Mouse (Mus musculus): ENCODE data around the gene Fbxo3.
"Not testable (repeated sequence)": the region's sequence is repeated elsewhere in the genome, so short reads cannot be mapped to it uniquely, and the experiment has no call there.

The Fbxo3 gene

DNA sequence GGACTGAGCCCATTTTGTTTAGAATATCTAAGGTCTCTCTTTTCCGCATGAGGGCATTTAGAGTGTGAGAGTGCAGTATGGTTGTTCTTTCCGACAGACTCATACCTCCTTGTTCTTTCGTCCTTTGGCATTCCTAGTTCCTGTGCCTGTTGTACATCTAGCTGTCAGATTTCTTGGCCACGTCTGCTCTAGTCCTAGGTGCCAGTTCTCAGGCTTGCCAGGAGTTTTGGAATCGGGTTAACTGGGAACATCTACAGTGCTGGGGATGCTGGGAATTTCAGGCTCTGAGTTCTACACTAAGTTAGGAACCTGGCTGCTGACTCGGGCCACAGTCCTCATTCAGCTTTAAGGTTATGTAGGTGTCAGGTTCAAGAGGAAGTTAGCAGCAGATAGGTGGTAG is 8.1 kb downstream of the Fbxo3 start:
- peak in 1 of 2 experiments; percentile 32 for DNase-seq (ENCODE audit: inconsistent age in 2 of 2, low spot score in 1 of 2)

DNA sequence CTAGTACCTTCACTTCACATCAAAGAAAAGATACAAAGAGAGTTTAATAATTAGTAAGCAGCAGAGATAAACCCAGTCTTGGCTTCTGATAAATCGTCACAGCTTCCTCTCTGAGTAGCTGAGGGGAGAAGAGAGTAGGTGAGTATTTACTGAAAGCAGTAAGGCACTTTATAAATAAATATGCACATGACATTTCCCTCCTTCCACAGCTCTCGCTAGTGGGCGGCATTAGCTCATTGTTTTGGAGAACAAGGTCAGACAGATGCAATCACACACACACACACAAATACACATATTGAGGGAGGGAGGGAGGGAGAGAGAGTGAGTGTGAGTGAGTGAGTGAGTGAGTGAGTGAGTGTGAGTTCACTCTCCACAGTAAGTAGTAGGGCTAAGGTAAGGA is 8.8 kb downstream of the Fbxo3 start:
- DNase-seq (ENCODE audit: inconsistent age in 2 of 2, low spot score in 1 of 2), result peak in 1 of 2 experiments; percentile 48

DNA sequence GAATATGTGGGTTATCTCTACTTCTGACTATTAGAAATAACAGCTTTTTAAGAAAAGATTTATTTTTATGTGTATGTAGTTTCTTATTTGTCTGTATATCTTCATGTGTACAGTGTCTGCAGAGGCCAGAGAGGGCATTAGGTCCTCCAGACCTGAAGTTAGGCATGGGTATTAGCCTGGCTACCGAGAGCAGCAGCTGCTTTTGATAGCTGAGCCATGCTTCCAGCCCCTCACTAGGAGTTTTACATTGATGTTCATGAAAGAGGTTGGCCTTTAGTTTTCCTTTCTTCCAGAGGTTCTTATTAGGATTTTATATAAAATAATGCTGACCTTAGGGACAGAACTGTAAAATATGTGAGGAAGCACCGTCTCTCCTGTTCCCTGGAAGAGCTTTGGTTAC is 10.7 kb downstream of the Fbxo3 start:
- no peak for DNase-seq (ENCODE audit: inconsistent age in 2 of 2, low spot score in 1 of 2)

DNA sequence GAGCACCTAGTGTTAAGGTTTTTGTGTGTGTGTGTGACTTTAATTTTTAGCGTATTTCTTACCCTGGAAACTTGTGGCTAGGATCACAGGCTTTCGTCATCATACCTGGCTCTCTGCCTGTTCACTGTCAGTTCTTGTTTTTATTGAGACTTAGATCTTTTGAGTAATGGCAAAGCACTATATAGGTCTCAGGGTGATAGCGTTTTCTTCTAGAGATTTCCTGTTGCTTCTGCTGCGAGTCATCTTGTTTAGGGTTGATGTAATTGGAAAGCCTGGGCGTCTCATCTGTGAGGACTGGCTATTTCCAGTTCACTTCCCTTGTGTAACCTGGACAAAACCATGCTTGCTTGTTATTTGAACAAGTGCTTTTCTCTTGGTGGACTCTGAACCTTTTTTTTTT is 14.1 kb downstream of the Fbxo3 start:
- peak; percentile 55 to 85 for DNase-seq (ENCODE audit: inconsistent age in 2 of 2, low spot score in 1 of 2)

DNA sequence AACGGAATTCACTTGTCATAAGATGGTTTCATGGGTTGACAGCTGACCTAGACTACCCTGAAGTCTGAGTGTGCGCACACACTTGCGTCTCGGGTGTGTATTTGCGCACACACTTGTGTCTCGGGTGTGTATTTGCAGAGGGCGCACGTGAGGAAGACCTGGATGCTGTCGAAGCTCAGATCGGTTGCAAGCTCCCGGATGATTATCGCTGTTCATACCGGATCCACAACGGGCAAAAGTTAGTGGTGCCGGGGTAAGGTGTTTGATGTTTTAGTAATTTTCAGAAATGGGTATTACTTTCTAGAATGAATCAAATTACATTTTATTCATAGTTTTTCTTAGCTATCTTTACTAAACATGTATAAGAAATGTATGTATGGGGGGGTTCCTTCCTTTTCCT is 15.2 kb downstream of the Fbxo3 start:
- no peak for DNase-seq (ENCODE audit: inconsistent age in 2 of 2, low spot score in 1 of 2)

DNA sequence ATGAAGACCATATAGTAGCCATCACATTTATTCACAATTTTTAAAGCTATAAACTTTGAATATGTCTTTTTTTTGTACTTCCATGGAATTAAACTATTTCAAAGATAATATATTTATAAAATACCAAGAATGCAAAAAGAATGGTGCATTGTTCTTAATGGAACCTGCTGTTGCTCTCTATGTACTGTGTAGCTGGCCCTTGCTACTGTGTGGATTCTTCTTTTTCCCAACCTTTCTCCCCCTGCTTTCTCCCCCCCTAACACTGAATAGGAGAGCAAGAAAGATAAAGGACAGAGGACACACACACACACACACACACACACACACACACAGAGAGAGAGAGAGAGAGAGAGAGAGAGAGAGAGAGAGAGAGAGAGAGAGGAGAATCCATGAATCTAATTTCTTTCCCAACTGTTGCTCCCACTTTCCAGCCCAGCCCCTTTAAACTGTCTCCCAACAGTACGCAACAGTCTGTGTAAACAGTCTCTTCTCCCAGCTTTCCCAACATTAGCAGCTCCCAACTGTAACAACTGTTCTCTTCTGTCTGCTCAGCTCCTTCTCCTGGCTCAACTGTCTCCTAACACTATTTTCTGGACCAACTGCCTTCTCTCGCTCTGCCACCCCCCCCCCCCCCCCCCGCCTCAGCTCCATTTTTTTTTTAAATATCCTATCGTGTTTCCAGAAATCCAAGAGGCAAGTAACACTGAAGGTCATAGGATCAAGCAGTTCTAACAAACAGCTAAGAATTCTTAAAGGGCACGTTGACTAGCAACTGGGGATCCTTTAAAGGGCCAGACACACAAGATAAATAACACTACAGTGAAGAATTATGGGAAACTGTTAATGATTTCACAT is 16.3 kb downstream of the Fbxo3 start:
- DNase-seq (ENCODE audit: inconsistent age in 2 of 2, low spot score in 1 of 2), result peak in 1 of 2 experiments; percentile 37

DNA sequence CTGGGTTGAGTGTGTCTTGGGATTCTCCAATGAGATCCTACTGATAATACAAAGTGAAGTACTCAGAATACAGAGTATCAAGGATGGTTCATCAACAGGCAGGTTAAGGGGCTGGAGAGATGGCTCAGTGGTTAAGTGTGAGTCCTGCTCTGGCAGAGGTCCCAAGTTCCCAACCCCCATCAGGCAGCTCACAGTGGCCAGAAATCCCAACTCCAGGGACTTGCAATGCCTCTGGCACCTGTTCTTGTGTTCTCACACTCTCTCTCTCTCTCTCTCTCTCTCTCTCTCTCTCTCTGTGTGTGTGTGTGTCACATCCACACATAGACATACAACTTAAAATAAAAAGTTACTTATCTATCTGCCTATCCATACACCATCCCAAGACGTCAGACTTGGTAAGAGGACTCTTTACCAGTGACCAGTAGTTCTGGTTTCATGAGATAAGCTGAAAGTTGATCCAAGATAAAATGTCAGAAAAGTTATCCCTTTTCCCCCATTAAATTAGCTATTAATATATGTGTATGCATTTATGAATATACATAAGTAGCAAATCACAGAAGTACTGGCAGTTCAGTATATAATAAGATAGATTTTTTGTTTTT is 17.1 kb downstream of the Fbxo3 start:
- DNase-seq (ENCODE audit: inconsistent age in 2 of 2, low spot score in 1 of 2), result peak in 1 of 2 experiments; percentile 64

DNA sequence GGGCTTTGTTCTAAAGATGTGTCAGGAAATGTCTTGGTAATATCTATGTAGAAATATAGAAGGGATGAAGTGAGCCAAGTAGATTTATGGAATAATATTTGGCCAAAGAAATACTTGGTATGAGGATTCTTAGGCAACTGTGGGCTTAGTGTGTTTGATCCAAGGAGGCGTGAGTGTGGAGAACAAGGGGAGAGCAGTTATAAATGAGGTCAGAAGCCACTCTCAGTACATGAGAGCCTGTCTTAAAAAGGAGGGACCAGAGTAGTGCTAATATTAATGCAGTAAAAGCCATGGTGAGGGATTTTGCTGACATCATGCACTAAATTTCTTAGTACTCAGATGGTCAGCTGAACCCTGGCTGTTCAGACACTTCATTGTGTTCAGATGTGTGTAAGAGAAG is 30.9 kb downstream of the Fbxo3 start:
- no peak for DNase-seq (ENCODE audit: inconsistent age in 2 of 2, low spot score in 1 of 2)

DNA sequence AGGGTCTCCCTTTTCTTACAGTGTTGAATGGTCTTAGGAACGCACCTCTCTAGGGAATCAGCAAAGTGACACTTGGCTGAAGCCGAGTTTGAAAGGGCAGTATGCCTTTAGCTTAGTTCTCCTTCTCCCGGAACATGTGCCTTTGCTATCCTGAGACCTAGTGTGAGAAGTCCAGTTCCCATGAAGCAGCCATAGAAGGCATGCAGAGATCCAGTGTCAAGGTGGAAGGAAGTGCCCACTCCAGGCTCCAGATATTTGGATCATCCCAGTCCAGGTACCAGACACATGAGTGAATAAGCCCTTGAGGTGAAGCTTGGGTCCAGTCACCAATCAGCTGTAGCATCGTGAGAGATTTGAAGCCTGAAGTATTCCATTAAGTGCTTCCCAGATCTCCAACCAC is 31.4 kb downstream of the Fbxo3 start:
- no peak for DNase-seq (ENCODE audit: inconsistent age in 2 of 2, low spot score in 1 of 2)

DNA sequence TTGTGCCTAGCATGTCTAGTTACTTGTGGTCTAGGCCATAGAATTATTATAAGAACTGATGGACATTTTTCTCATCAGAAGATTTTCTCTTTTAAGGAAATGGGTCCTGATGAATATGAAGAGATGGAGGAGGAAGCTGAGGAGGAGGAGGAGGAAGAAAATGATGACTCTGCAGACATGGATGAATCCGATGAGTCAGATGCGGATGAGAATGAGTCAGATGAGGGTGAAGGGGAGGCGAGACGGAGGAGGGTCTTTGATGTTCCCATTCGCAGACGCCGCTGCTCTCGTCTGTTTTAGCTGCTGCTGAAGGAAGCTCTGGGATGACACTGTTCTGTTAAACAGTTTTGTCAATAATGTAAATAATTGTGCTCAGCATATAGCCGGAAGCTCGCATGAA is 32.3 kb downstream of the Fbxo3 start:
- no peak for DNase-seq (ENCODE audit: inconsistent age in 2 of 2, low spot score in 1 of 2)

DNA sequence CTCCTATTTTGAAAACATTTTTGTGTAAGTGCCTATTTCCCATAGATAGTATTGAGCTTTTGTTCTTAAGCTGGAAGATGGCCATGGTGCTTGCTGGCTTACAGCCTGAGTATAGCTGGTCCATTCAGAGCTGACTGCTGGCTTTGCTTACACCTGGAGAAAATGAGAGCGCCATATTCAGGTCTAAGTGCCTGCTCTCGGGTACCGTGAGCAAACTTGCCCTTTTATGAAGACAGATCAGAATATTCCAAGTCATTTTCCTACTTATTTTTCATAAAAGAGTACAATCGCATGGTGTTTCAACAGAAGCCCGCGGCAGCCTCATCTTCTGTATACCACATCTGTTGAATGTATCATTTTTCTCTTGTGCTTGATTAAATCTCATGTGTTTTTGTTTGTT is 33.5 kb downstream of the Fbxo3 start:
- no peak for DNase-seq (ENCODE audit: inconsistent age in 2 of 2, low spot score in 1 of 2)

DNA sequence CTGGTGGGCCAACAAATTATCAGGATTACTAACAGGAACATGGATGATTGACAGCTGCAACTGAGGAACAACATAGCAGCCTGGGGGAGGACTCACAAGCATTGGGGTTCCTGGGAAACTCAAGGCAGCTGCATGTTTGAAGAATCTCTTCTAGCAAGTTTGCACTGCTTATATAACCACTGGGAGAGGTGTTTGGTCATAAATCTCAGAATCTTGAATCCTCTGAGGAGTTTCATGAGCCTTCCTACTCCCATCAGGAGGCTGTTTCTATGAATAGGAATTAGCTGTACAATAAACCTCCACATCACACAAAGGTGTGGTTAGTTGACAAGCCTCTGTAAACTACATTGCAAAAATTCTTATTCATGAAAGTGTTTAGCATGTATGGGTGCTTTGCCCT is 35.1 kb downstream of the Fbxo3 start:
- DNase-seq (ENCODE audit: inconsistent age in 2 of 2, low spot score in 1 of 2), result no peak

DNA sequence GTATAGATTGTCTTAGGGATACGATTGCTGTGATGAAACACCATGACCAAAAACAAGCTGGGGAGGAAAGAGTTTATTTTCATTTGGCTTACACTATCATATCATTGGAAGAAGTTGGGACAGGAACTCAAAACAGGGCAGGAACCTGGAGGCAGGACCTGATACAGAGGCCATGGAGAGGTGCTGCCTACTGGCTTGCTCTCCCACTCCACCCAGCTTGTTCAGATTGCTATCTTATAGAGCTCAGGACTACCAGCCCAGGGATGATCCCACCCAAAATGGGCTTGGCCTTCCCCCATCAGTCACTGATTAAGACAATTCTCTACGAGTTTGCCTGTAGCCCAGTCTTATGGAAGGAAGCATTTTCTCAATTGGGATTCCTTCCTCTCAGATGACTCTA is 36.6 kb downstream of the Fbxo3 start:
- no peak for DNase-seq (ENCODE audit: inconsistent age in 2 of 2, low spot score in 1 of 2)

DNA sequence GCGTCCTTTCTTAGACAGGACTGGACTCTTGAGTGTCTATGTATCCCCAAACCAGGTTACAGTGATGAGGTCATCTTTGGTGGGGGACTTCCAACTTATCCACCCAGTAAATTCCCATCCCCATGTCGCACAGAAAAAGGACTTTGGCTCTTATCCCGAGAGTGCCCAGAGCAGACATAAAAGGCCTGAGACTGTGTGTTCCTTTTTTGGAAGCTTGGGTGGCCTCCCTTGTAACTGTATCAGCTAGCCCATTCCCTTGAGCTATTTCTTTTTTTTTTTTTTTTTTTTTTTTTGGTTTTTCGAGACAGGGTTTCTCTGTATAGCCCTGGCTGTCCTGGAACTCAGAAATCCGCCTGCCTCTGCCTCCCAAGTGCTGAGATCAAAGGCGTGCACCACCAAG is 38.0 kb downstream of the Fbxo3 start, which contains the start of gene Gm10912:
Gene Gm10912, plus strand, starts transcription at position 301 of the 400 bp plus-strand sequence.
- DNase-seq (ENCODE audit: inconsistent age in 2 of 2, low spot score in 1 of 2), result not testable (repeated sequence)

DNA sequence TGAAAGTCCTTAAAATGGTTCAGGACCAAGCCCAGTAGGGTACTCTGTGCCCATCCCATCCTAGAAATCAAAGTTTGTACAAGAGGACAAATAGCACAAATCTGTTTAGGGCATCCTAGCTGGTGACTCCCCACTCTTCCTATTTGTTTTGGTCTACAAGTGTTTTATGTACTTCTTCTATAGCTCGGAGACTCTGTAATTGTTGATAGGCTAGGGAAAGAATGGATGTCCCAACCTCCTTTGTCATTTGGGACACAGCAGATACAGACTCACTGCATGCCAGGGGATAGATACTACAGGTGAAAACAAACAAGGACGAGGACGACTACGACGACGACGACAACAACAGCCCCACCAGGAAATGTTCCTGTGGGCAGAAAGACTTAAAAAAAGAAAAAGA is 40.9 kb downstream of the Fbxo3 start, which contains the start of gene Gm10799:
Gene Gm10799, minus strand, starts transcription at position 101 of the 400 bp plus-strand sequence.
- DNase-seq (ENCODE audit: inconsistent age in 2 of 2, low spot score in 1 of 2), result not testable (repeated sequence)

DNA sequence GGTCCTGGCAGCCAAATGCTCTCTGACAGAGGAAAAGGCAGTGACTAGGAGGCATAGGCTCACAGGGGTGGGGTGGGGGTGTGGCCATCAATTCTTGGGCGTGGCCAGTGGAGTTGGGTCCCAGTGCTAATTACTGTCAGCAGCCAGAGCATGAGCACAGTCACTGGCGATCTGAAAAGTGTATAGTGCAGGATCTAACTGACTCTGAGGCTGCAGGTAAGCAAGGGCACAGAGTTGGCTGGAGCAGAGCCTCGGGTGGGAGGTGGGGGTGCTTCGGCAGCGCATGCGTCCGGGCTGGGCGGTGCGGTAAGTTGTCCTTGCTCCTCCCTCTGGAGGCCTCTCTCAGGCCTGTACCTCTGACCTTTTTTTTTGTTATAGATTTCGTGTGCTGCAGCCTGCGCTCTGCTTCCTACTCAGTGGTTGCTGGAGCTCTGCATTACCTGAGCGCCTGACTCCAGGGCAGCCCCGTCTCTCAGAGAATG is 42.2 kb downstream of the Fbxo3 start, which contains the start of gene Cd59b:
Gene Cd59b, plus strand, starts transcription at position 146 of the 482 bp plus-strand sequence.
- DNase-seq (ENCODE audit: inconsistent age in 2 of 2, low spot score in 1 of 2), result peak; percentile 68 to 86

DNA sequence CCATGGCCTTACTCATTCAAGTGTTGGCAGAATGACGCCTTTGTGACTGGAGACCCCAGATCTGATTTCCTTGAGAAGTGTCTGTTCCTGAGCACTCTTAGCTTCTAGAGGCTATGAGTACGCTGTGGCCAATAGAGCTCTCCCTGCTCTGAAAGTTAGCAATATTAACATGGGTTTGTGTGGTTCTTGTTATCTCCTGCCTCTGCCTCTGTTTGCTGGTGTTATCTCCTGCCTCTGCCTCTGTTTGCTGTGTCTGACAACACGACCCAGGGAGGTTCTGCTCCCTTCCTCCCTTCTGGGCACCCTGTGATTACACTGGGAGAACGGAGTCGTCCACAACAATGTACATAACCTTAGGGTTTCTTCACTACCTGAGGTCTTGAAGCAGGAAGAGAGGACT is 50.8 kb downstream of the Fbxo3 start:
- DNase-seq (ENCODE audit: inconsistent age in 2 of 2, low spot score in 1 of 2), result not testable (repeated sequence)

DNA sequence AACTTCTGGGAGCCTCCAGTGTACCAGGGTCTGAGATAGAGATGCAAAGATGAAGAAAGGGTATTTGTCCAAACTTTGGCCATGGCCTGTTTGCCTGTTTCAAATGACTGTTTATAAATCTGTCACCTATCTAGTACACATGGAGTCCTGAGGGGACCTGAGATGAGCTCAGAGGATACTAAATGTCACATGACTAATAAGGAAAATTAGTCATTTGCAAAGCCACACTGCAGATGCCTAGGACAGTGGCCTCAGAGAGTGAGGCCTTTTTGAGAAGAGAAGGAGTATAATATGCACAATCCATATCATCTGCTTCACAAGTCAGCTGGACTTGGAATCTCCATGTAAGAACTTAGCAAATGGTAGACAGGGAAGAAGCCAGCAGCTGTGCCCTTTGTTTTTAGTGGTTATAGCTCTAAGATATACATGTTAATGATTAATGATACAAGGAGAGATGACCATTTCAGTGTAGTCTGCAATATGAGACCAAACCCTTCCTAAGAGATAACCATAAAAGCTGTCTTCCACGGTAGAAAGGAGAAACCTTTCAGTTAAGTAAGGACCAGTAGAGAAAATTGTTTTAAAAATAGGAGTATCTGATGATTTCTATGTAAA is 54.0 kb downstream of the Fbxo3 start:
- not testable (repeated sequence) for DNase-seq (ENCODE audit: inconsistent age in 2 of 2, low spot score in 1 of 2)

DNA sequence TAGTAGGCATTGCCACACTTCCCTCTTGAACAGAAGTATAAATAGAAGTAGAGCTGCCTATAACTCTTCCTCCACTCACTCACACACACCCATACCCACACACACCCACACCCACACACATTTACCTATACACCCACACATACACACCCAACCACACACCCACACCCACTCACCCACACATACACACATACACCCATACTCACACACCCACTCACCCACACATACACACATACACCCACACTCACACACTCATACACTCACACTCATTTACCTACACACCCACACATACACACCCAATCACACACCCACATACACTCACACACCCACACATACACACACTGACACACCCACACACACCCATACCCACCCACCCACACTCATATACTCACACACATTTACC is 55.0 kb downstream of the Fbxo3 start:
- peak in 1 of 2 experiments; percentile 3 for DNase-seq (ENCODE audit: inconsistent age in 2 of 2, low spot score in 1 of 2)

DNA sequence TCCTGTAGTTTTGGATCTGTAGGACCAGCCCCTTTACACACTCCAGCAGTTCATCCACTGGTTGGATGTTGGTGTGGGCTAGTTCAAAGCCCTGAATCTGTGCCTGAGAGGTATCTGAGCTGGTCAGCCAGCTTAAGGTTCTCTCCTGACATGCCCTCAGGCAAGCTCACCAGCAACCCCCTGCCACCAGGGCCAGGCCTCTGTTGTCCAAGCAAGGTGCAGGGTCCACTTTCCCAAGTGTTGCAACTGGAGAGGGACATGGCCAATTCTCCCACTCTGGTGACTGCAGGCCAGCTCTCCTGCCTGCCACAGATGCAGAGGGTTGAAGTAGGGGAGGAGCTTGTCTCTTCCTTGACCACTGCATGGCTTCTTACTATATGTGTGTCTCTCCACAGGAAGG is 56.5 kb downstream of the Fbxo3 start:
- DNase-seq (ENCODE audit: inconsistent age in 2 of 2, low spot score in 1 of 2), result not testable (repeated sequence)

DNA sequence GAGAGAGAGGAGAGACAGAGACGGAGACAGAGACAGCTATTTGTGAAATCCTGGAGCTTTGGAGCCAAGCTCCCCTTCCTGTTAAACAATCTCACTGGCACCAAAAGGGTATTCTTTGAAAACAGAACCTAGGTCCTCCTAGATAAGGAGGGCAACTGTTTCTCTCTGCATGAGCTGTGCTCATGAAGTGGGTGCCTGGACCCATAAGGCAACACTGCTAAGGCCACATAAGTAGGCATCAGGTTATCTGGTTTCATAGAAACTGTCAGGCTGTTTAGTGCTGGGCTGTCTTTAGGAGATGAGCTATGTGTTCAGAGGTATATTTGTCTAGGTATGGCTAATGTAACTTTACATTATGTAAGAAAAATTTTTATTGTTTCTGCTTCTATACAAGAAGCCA is 60.0 kb downstream of the Fbxo3 start:
- DNase-seq (ENCODE audit: inconsistent age in 2 of 2, low spot score in 1 of 2), result not testable (repeated sequence)

DNA sequence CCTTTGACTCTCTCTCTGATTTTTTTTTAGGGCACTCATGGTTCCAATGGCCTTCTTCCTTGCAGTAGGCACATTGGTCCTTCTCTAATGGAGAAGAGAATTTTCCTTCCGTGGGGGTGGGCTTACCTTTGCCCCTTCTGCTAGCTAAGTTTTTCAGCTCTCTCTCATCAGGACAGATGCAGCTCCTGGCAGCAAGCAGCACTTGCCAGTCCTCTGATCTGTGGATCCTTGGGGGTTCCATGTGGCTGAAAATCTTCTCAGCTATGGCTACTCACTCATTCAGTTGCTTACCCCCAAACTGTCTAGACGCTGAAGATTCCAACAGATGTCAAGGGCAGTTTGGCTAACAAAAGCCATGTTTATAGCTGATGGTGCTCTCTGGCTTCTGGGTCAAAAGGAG is 65.8 kb downstream of the Fbxo3 start:
- DNase-seq (ENCODE audit: inconsistent age in 2 of 2, low spot score in 1 of 2), result no peak
